Mouse (Mus musculus): Measurements from ENCODE around the gene Apopt1.
A peak's percentile ranks its signal among the peaks of the same experiment; 100 is the strongest.

Gene Apopt1

DNA sequence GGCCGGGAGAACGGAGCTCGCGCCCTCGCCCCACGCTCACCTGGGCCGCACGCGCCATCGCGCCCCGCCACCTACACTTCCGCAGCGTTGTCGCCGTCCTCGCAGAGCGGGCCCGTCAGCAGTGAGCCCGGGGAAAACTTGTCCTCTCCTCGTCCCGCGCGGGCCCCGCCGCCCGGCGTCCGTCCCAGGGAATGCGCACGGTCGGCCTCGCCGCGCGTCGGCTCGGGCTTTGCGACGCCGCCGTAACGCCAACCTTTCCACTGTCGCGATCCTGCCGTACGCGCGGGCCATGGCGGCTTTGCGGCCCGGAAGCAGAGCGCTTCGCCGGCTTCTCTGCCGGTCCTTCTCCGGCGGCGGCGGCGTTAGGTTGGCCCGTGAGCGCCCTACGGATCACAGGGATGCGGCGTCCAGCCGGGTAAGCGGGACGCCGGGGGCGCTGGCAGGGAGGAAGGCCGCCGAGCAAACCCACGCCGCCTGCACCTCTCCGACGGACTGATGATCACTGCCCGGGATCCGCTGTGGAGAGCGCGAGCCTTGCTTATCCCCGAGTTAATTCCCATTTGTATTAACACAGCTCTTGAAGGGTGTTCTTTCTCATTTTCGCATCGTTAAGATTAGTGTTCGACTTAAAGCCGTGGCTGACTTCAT lies at the start of gene Apopt1, which contains the start of gene Bag5:
TSS of gene Apopt1 (plus strand) at position 258 of the 648 bp plus-strand sequence.
TSS of gene Bag5 (minus strand) at position 254 of the 648 bp plus-strand sequence.
- peak; percentile 93 for DNase-seq

DNA sequence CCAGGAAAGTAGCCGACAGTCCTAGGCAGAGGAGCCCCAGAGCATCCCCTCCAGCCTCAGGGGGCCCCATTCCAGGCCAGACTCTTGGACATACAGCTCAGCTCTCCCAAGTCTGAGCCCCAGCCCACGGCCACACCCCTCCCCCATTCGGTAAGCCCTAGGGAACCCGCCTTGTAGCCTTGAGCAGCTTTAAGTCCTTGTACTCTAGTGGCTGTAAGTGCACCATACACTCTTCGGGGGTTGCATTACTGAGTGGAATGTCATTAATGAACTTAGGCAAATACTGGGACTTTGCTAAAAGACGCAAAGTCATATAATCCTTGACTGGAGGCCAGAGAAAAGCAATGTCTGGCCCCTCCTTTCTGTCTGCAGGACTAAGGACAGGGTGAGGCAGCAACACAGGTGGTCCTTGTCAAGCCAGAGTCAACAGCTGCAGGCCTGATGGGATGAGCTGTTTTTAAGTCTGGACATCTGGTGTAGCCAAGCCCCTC lies 48.9 kb upstream of the Apopt1 start:
- DNase-seq, result no peak

DNA sequence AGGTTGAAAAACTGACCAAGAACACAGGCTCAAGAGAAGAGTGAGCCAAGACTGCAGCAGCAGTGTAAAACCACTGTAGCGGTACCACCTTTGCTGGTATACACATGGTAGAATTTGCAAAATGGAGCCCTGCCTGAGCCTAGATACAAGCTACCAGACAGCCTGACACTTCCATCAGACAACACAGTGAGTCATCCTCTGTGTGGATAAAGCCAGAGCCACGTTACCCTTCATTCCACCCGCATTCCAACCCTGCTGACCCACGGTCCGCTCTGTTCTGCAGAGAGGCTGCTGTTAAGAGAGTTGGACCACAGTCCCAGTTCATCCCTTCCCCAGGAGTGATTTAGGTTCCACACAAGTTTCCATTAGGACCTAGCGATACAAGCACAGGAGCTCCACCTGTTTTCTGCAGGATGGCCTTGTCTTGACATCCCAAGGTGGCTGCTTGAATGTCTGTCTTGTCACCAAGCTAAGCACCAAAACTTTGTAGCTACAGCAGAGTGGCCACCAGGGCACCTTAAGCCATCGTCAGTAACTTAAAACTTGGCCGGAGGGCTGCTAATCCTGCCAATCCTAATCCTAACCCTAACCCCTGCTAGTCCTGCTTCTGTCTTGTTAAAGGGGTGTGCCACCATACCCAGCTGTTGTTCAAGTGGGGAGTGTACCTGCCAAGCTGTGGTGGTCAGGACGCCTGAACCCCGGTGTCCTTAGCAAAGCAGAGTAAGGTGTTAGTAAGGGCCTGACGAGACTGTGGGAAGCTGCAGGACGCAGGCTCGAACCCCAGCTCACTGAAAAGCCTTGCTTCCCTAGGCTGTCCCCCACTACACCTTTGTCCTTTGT lies 47.8 kb upstream of the Apopt1 start:
- DNase-seq, result no peak

GRCm38 (mm10) chr12:111666380-111666779 lies 46.7 kb upstream of the Apopt1 start:
- DNase-seq, result no peak

GRCm38 (mm10) chr12:111667421-111667820 lies 45.6 kb upstream of the Apopt1 start:
- no peak for DNase-seq

GRCm38 (mm10) chr12:111668457-111668912 lies 44.6 kb upstream of the Apopt1 start:
- DNase-seq, result peak; percentile 96

- no peak for DNase-seq
Measured at GRCm38 (mm10) chr12:111669000-111669788, 43.9 kb upstream of the Apopt1 start.

DNA sequence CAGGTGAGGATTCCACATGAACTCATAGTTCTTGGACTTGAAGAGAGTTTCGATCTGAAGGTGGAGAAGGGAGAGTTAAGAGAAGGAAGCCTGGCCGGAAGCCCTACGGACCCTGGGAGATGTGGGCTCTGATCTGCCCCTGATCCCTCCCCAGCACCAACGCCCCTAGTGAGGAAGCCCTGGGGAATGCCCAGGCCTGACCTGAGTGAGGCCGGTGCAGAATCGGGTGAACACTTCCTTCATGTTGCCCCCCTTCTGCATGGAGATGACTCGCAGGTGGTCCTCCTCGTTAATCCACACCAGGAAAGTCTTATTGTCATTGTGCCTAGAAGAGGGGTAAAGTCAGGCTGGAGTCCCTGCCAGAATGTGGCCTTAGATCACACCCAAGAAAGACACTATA lies 43.1 kb upstream of the Apopt1 start:
- no peak for DNase-seq

GRCm38 (mm10) chr12:111670371-111670971 lies 42.6 kb upstream of the Apopt1 start:
- DNase-seq, result peak; percentile 43

GRCm38 (mm10) chr12:111670976-111671375 lies 42.1 kb upstream of the Apopt1 start:
- no peak for DNase-seq

DNA sequence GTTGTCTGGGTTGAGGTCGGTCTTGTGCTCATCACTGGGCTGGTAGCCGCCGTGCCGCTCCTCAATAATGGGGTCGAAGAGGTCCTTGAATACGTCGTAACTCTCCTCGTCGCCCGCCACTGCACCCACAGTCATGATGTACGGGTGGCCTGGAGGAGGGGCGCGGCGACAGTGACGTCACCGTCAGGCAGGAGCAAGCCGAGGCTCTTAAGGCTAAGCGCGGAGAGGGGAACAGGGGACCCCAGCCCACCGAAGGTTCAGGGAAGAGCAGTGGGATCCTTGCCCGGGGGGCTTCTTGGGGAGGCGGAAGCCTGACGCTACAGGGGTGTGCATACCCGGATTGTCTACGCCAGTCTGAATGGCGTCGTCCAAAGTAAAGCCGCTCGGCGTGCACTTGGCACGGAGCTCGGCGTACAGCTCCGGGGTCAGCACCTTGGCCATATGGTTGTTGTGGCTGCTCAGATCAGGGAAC lies 41.6 kb upstream of the Apopt1 start:
- DNase-seq, result peak; percentile 59

- DNase-seq, result peak; percentile 74
Measured at GRCm38 (mm10) chr12:111672176-111672575, 40.9 kb upstream of the Apopt1 start, which contains the start of gene Ckb. Ckb (minus strand) TSS chr12:111672338.

GRCm38 (mm10) chr12:111672581-111672980 lies 40.5 kb upstream of the Apopt1 start:
- no peak for DNase-seq

DNA sequence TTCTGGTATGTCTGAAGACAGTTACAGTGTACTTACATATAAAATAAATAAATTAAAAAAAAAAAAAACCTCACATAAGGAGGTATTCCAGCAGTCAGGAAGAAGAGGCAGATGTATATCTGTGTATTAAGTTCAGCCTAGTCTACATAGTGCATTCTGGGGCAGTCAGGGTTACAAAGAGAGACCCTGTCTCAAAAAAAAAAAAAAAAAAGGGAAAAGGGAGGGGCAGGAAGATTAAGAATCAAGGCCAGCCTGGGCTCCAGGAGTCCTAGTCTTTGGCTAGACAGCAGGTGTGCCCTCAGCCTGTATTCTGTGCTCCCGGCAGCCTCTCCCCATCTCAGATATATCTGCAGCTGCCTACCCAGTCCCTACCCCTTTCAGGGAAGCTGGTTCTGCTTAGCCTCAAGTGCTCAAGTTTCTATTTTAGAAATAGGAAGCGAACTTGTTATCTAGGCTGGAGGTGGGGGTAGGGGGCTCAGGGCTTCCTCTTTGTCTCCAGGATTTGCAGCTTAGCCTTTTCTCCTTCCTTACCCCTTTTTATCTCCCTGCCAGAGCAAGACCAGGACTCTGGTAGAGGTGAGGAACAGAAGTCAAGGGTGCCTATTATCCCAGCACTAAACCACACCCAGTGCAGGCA lies 38.1 kb upstream of the Apopt1 start:
- no peak for DNase-seq

DNA sequence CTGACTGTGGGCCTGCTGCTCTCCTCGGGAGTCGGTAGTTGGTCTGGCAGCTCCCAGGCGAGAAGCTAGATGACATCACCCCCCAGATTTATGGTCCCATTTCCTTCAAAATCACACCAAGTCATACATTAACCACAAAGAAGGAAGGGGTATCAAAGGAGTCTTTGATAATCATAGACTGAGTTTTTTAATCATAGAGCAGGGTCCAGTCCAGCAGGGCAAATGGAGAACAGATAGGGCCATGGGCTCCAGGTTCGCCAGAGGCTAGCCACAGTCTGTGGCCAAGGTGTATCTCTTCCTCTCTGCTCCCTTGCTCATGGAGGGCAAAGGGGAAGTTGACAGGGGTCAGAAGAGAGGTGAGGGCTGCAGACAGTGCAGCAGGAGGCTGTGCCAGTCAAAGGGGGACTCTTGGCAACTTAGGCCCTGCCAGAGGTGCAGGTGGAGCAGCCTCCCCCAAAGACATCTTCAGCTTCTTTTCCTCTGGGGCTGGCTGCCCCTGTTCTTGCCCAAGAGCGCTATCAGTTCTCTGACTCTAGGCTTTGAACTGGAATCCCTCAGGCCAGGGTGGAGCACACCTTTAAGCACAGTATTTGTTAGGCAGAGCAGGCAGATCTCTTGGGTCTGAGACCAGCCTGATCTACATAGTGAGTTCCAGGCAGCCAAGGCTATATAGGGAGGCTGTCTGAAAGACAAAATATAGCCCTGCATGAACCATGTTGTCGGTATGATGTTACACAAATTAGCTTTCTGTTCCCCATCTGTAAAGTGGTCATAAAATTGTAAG lies 37.1 kb upstream of the Apopt1 start:
- no peak for DNase-seq

DNA sequence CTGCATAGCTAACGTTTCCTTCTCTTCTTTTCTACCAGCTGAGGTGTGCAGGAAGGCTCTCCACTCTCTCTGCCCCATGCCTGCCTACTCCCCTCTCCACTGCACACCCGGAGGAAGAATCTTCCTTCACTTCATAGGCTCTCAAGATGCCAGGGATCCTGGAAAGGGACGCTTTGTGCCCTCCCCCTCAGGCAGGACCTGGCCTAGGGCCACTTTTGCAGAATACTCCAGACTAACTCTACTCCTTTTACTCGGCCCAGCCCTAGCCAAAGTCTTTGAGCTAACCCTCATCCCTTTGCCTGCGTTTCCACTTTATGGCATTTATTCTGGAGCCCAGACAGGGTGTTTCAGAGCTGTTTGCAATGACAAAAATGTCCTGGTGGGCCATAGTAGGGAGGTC lies 35.6 kb upstream of the Apopt1 start:
- no peak for DNase-seq

GRCm38 (mm10) chr12:111677882-111678669 lies 35.0 kb upstream of the Apopt1 start, which contains the start of gene Trmt61a:
Trmt61a (plus strand) TSS chr12:111678105.
- DNase-seq, result peak; percentile 90

- no peak for DNase-seq
Measured at GRCm38 (mm10) chr12:111678670-111678933, 34.5 kb upstream of the Apopt1 start.

- DNase-seq, result no peak
Measured at GRCm38 (mm10) chr12:111678997-111679396, 34.1 kb upstream of the Apopt1 start.

DNA sequence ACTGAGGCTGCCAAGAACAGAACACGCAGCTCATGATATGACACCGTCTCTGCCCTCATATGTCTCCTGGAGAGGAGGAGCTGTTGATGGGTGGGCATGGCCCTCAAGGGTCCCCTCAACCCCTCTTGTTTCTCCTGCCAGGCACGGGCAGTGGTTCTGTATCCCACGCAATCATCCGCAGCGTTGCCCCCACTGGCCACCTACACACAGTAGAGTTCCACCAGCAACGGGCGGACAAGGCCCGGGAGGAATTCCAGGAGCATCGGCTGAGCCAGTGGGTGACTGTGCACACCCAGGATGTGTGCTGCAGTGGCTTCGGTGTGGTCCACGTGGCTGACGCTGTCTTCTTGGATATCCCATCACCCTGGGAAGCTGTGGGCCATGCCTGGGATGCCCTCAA lies 32.4 kb upstream of the Apopt1 start:
- DNase-seq, result no peak

All from kidney, adult 18-20 months (tissue).